Mouse (Mus musculus) central nervous system, embryonic 11.5 days (tissue): ENCODE data around the gene Sike1. TPM values are rescaled to one million over a fixed set of nuclear protein-coding genes. Genes with fewer than 3 reads are reported as not detected.

Experiments used
- polyA plus RNA-seq: library from polyadenylated mRNA; depleted of rRNA; stranded (reverse); fragments of >200 nt; gene quantifications from 2 replicates; pipeline ENCODE4 v1.2.3, GENCODE M21; 2012; rRNA removed

Gene Sike1
- polyA plus RNA-seq: 44.9 and 57.5 TPM in 2 replicates

GRCm38 (mm10) chr3:102995605-102996321 is at the start of gene Sike1:
Sike1 (plus strand) TSS chr3:102995708.

GRCm38 (mm10) chr3:102964033-102964432 is 31.5 kb upstream of the Sike1 start, which contains the start of gene Nr1h5:
Nr1h5 (minus strand) TSS chr3:102964133.

GRCm38 (mm10) chr3:103020249-103020942 is 24.9 kb downstream of the Sike1 start, which contains the start of gene Csde1:
Csde1 (plus strand) TSS chr3:103020426.

Other genes with a start within 250 kb of the Sike1 start
- not detected in 2 replicates for gene Tshb, start 213.0 kb upstream of the Sike1 start, polyA plus RNA-seq
- gene Sycp1, start 59.6 kb upstream of the Sike1 start, polyA plus RNA-seq: 0.08 TPM in 1 of 2 replicates, not detected in the other
- 2.4 and 2.5 TPM in 2 replicates for gene Nr1h5, start 31.6 kb upstream of the Sike1 start, polyA plus RNA-seq
- 160 and 183 TPM in 2 replicates for gene Csde1, start 24.7 kb downstream of the Sike1 start, polyA plus RNA-seq
- 113 and 140 TPM in 2 replicates for gene Nras, start 62.6 kb downstream of the Sike1 start, polyA plus RNA-seq
- 0.12 and 1.6 TPM in 2 replicates for gene Ampd1, start 78.3 kb downstream of the Sike1 start, polyA plus RNA-seq
- 2.1 and 3.2 TPM in 2 replicates for gene Dennd2c, start 106.9 kb downstream of the Sike1 start, polyA plus RNA-seq
- gene Bcas2, start 175.9 kb downstream of the Sike1 start, polyA plus RNA-seq: 179 and 182 TPM in 2 replicates